Mouse (Mus musculus) liver, embryonic 14.5 days (tissue): ENCODE data around the gene Scap. TPM values are rescaled to one million over a fixed set of nuclear protein-coding genes. Genes with fewer than 3 reads are reported as not detected.
A peak's percentile ranks its signal among the peaks of the same experiment; 100 is the strongest.

Experiments
- ATAC-seq: fragments of 200-750 bp; cut with Nextera tagmentation; 2 replicates; pipeline ENCODE4 v1.8.0; 2017; ENCODE audit warnings: moderate number of reproducible peaks, mild to moderate bottlenecking, moderate library complexity; ENCODE audit not compliant: insufficient read depth
- DNase-seq, 3 experiments: peaks; one replicate each; pipeline ENCODE4 v3.0.0-alpha.2; 2012 to 2013; ENCODE audit warnings: low read depth in 3 of 3, low spot score in 3 of 3
- H3K27ac ChIP-seq: fragments of 300-500 bp; sonication (generic); 2 replicates; pipeline ENCODE4 v1.5.1; 2014; ENCODE audit warnings: moderate library complexity, mild to moderate bottlenecking, control low read depth, inconsistent platforms
- H3K27me3 ChIP-seq: fragments of 300-500 bp; sonication (generic); 2 replicates; pipeline ENCODE4 v1.6.1; 2014; ENCODE audit warnings: mild to moderate bottlenecking, low read length, moderate library complexity; ENCODE audit not compliant: control insufficient read depth, insufficient read depth
- H3K36me3 ChIP-seq: fragments of 300-500 bp; sonication (generic); replicated peaks from 2 replicates; pipeline ENCODE4 v1.6.1; 2014; ENCODE audit warnings: low read depth; ENCODE audit not compliant: control insufficient read depth, insufficient read depth
- H3K4me1 ChIP-seq, 2 experiments: fragments of 200-500 bp in 1 of 2; fragments of 300-500 bp in 1 of 2; sonication (generic) in 1 of 2; replicated peaks; 2 replicates each; pipeline ENCODE4 v1.6.1; 2012 to 2014; ENCODE audit warnings: antibody characterized with exemption in 1 of 2, inconsistent platforms in 1 of 2, low read length in 1 of 2; ENCODE audit not compliant: control insufficient read depth in 2 of 2, insufficient read depth in 2 of 2
- H3K4me2 ChIP-seq: fragments of 300-500 bp; sonication (generic); 2 replicates; pipeline ENCODE4 v1.6.1; 2014; ENCODE audit warnings: low read depth, mild to moderate bottlenecking, control low read depth, moderate library complexity
- H3K4me3 ChIP-seq, 2 experiments: fragments of 200-500 bp in 1 of 2; fragments of 300-500 bp in 1 of 2; sonication (generic) in 1 of 2; 2 replicates each; pipeline ENCODE4 v1.5.1; 2012 to 2014; ENCODE audit warnings: low read depth in 2 of 2, low read length in 2 of 2, mild to moderate bottlenecking in 2 of 2, control low read depth in 1 of 2, inconsistent platforms in 1 of 2, moderate library complexity in 1 of 2; ENCODE audit not compliant: insufficient read depth in 1 of 2
- H3K9ac ChIP-seq: fragments of 300-500 bp; sonication (generic); replicated peaks from 2 replicates; pipeline ENCODE4 v1.6.1; 2014; ENCODE audit warnings: mild to moderate bottlenecking, control low read depth, moderate library complexity
- H3K9me3 ChIP-seq: fragments of 300-500 bp; sonication (generic); 2 replicates; pipeline ENCODE4 v1.6.1; 2016; ENCODE audit warnings: low read length, mixed read lengths; ENCODE audit not compliant: control insufficient read depth
- CTCF ChIP-seq: IDR thresholded peaks from 2 replicates; pipeline ENCODE4 v1.5.1; 2016; ENCODE audit warnings: antibody characterized with exemption, low read depth, control low read depth
- EP300 ChIP-seq: IDR thresholded peaks from 2 replicates; pipeline ENCODE4 v1.6.1; 2016; ENCODE audit warnings: antibody characterized with exemption, low read depth
- WGBS: fragments of 180-500 bp; shearing (Covaris S2); extraction: QIAGEN DNeasy Blood & Tissue Kit; methylation state at CpG from one replicate; pipeline ENCODE4 v1.1.7; 2014; ENCODE audit not compliant: insufficient replicate concordance; 5-methylcytosine and 5-hydroxymethylcytosine counted together
- polyA plus RNA-seq, 2 experiments: library from polyadenylated mRNA; depleted of rRNA in 1 of 2; stranded (reverse) in 1 of 2; unstranded in 1 of 2; fragments of >200 nt; fragmentation: Nextera tagmentation in 1 of 2; extraction: Ambion mirVana in 1 of 2; gene quantifications; 2 replicates each; pipeline versions ENCODE4 v1.2.1 to v1.2.3; 2012 to 2014

Scap gene
- polyA plus RNA-seq, 2 experiments: 9.4 to 15.6 TPM

- no peak overlapping the region for H3K4me3 ChIP-seq
- no peak for TF ChIP-seq CTCF
- no peak for TF ChIP-seq EP300
- no peak overlapping the region for H3K27ac ChIP-seq
- H3K9ac ChIP-seq: no peak overlapping the region
- peaks cover 0 to 11% of the 10 kb centered on the region in 2 experiments; a peak in 2 of 4 replicates for H3K4me1 ChIP-seq
- no peaks in the 10 kb centered on the region for H3K9me3 ChIP-seq
- no peak for DNase-seq
- no peak overlapping the region for H3K4me2 ChIP-seq
- 62% methylated on average over 5 of the region's 5 CpGs for WGBS
- H3K36me3 ChIP-seq: no peaks in the 10 kb centered on the region
- no peaks in the 10 kb centered on the region for H3K27me3 ChIP-seq
- no peak for ATAC-seq
Observed at GRCm38 (mm10) chr9:110340037-110340750, 7.1 kb downstream of the Scap start.

GRCm38 (mm10) chr9:110342008-110342407, 8.9 kb downstream of the Scap start:
- 65% methylated on average over 8 of the region's 8 CpGs for whole genome bisulfite sequencing
- ATAC-seq: no peak
- DNase-seq: no peak
- Histone ChIP-seq H3K4me1 (peaks cover 0 to 9% of the 10 kb centered on the region in 2 experiments; a peak in 1 of 4 replicates), H3K4me2 (no peak overlapping the region), H3K9ac (no peak overlapping the region), H3K4me3 (no peak overlapping the region), H3K27ac (no peak overlapping the region), H3K9me3 (no peaks in the 10 kb centered on the region), H3K36me3 (no peaks in the 10 kb centered on the region), H3K27me3 (no peaks in the 10 kb centered on the region)
- no peak for TF ChIP-seq EP300

GRCm38 (mm10) chr9:110343805-110344204, 10.7 kb downstream of the Scap start:
- TF ChIP-seq CTCF: no peak
- TF ChIP-seq EP300: no peak
- Histone ChIP-seq H3K36me3 (no peaks in the 10 kb centered on the region), H3K4me3 (no peak overlapping the region), H3K4me2 (peak overlapping the region; percentile 9; the same call in 1 of the 2 replicates), H3K27me3 (no peaks in the 10 kb centered on the region), H3K27ac (no peak overlapping the region), H3K4me1 (peaks cover 0 to 5% of the 10 kb centered on the region in 2 experiments; a peak in 1 of 4 replicates), H3K9me3 (no peaks in the 10 kb centered on the region), H3K9ac (no peak overlapping the region)
- ATAC-seq (peak; percentile 79), DNase-seq (peak in 1 of 3 experiments; percentile 25)
- 63% methylated on average over 6 of the region's 6 CpGs for WGBS

- WGBS: 59% methylated on average over 7 of the region's 7 CpGs
- TF ChIP-seq EP300: no peak
- no peak for TF ChIP-seq CTCF
- DNase-seq (no peak), ATAC-seq (no peak)
- Histone ChIP-seq H3K9me3 (no peaks in the 10 kb centered on the region), H3K4me3 (no peak overlapping the region), H3K9ac (no peak overlapping the region), H3K27ac (no peak overlapping the region), H3K4me2 (peak overlapping the region; percentile 15; the same call in 1 of the 2 replicates), H3K27me3 (no peaks in the 10 kb centered on the region), H3K36me3 (no peaks in the 10 kb centered on the region), H3K4me1 (peaks cover 0 to 6% of the 10 kb centered on the region in 2 experiments; a peak in 2 of 4 replicates)
Observed at GRCm38 (mm10) chr9:110345057-110345739, 12.1 kb downstream of the Scap start.

- ATAC-seq (no peak), DNase-seq (no peak)
- H3K27me3 ChIP-seq: no peaks in the 10 kb centered on the region
- H3K9ac ChIP-seq: no peak overlapping the region
- peaks cover 3 to 17% of the 10 kb centered on the region in 2 experiments; a peak in 2 of 4 replicates for H3K4me1 ChIP-seq
- H3K9me3 ChIP-seq: no peaks in the 10 kb centered on the region
- no peak overlapping the region for H3K4me2 ChIP-seq
- H3K4me3 ChIP-seq: no peak overlapping the region
- TF ChIP-seq EP300 (no peak), CTCF (no peak)
- no peak overlapping the region for H3K27ac ChIP-seq
- H3K36me3 ChIP-seq: no peaks in the 10 kb centered on the region
- 55% methylated on average over 4 of the region's 4 CpGs for WGBS
Observed at GRCm38 (mm10) chr9:110348899-110349298, 15.8 kb downstream of the Scap start.
